Comparison of ENCODE assay signal across 21 mouse cellular contexts in genomic region chr11:120683536-120683935, GRCm38 (mm10). TPM values are rescaled to one million over a fixed set of nuclear protein-coding genes. Genes with fewer than 3 reads are reported as not detected.
"Had no signal": no experiment of that assay in that cellular context is flagged by ENCODE, and none has a peak within 500 bp of the region (broad histone marks: within the 10 kb centered on the region; RNA-seq: fewer than 3 reads in every experiment).

No protein-coding gene starts in this region.

- H3K4me1 ChIP-seq: midbrain, embryonic 12.5 days; neural tube, embryonic 12.5 days had no signal

- H3K27ac ChIP-seq: liver, embryonic 14.5 days; midbrain, embryonic 10.5 days; midbrain, embryonic 12.5 days; neural tube, embryonic 12.5 days had no signal

- DNase-seq: lung, adult 18-20 months; lung, postnatal 10 days; lung, postnatal 4 days; midbrain, embryonic 14.5 days; retina, postnatal 1 day; right cerebral cortex, adult 18-20 months; right cerebral cortex, postnatal 25 days; right cerebral cortex, postnatal 4 days; spleen, adult 18-20 months; thymus, adult 2 months; thymus, postnatal 25 days; thymus, postnatal 4 days had no signal

- H3K9ac ChIP-seq: liver, embryonic 14.5 days; lung, embryonic 15.5 days; midbrain, embryonic 12.5 days; neural tube, embryonic 12.5 days had no signal

- H3K27me3 ChIP-seq: lung, embryonic 15.5 days; midbrain, embryonic 12.5 days; neural tube, embryonic 12.5 days had no signal

- H3K4me3 ChIP-seq: lung, embryonic 15.5 days; midbrain, embryonic 10.5 days; midbrain, embryonic 12.5 days; neural tube, embryonic 12.5 days had no signal

RNA-seq across cellular contexts. Expression of gene Notum, which starts 22.6 kb away (rescaled TPM):
- total RNA-seq: megakaryocyte, adult 5-6 weeks; megakaryocyte-erythroid progenitor cell, adult 5-6 weeks; neutrophil, adult 5-6 weeks had no signal

RNA-seq across cellular contexts. Expression of gene Myadml2, which starts 35.6 kb away (rescaled TPM):
- total RNA-seq: megakaryocyte, adult 5-6 weeks; neutrophil, adult 5-6 weeks had no signal
- polyA plus RNA-seq: midbrain, embryonic 10.5 days; midbrain, embryonic 12.5 days; stomach, embryonic 14.5 days had no signal
